Mouse (Mus musculus): Measurements from ENCODE around the gene Lrmda. TPM values are rescaled to one million over a fixed set of nuclear protein-coding genes. Genes with fewer than 3 reads are reported as not detected.

Gene Lrmda
- total and polyA plus RNA-seq, 3 experiments = 5.1 to 5.9 TPM; not detected in 1

DNA sequence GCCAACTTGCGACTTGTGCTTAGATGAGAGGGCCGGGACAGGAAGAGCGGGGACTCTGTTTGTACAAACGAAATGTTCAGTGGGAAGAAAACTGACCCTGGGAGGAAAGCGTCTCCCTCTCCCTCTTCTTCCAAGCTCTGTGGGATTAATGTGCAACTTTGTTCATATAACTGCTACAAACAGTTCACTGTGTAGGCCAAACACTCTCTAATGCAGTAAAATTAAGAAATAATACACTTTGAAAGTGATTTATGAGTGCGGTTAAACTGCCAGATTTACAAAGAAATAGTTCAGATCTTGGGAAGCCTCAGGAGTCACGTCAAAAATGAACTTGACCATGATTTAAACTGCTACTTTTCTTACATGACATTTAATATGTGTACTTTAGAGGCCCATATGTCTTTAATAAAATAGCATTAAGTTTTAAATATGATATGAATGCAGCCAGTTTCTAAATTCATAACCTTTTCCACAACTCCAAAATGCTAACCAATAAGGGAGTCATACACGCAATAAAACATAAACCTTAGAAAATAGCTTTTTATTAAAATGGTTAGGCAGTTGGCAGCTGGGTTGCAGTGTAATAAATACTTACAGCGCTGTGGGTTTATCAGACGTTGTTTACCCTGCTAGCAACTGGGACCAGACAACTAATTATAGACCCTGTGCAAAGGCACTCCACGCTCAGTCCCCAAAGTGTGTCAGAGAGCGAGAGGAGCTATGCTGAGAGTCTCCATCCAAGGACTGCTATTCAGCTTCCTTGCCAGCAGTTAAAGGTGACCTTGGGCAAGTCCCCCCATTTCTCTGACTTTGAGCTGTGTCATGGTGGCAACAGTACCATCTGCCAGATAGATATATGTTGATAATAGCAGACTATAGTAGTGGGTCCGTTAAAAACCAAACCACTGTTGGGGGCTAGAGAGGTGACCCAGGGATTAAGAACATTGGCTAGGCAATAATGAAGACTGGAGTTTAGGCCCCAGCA lies 590.0 kb downstream of the Lrmda start:
- Histone ChIP-seq H3K9me3 (replicated peaks; ENCODE audit: insufficient read depth, low read length) (no peaks in the 10 kb centered on the region), H3K27me3 (ENCODE audit: control insufficient read depth in 1 of 2, insufficient read depth in 2 of 2, low read length in 2 of 2) (no peaks in the 10 kb centered on the region), H3K4me3 (ENCODE audit: control insufficient read depth in 1 of 2, insufficient read depth in 1 of 2, low read depth in 2 of 2, low read length in 2 of 2) (no peak overlapping the region), H3K9ac (ENCODE audit: control insufficient read depth, low read depth, low read length, poor library complexity, severe bottlenecking) (no peak overlapping the region), H3K36me3 (ENCODE audit: control insufficient read depth in 1 of 2, insufficient read depth in 2 of 2, low read length in 2 of 2) (no peaks in the 10 kb centered on the region; a peak in 1 of 4 replicates), H3K27ac (ENCODE audit: control insufficient read depth, low read depth, low read length) (no peak overlapping the region), H3K79me2 (ENCODE audit: control insufficient read depth, insufficient read depth, low read length, poor library complexity) (no peaks in the 10 kb centered on the region), H3K4me1 (ENCODE audit: control insufficient read depth in 1 of 2, insufficient read depth in 2 of 2, low read length in 2 of 2) (no peaks in the 10 kb centered on the region)
- DNase-seq (ENCODE audit: low read depth, low spot score) = no peak
- TF ChIP-seq ZC3H11A (IDR thresholded peaks at IDR 0.05; ENCODE audit: low read depth, low read length) (no peak), NELFE (IDR thresholded peaks at IDR 0.05; ENCODE audit: low read depth, low read length) (no peak), MXI1 (IDR thresholded peaks at IDR 0.05; ENCODE audit: low read depth, low read length) (no peak), SIN3A (IDR thresholded peaks at IDR 0.05; ENCODE audit: low read length) (no peak), HCFC1 (IDR thresholded peaks at IDR 0.05; ENCODE audit: low read depth, low read length) (no peak), EP300 (IDR thresholded peaks at IDR 0.05; ENCODE audit: low read depth in 1 of 2, low read length in 2 of 2) (no peak), UBTF (IDR thresholded peaks at IDR 0.05; ENCODE audit: borderline replicate concordance, insufficient read depth, low read depth, low read length) (no peak), POLR2AphosphoS5 (IDR thresholded peaks at IDR 0.05; ENCODE audit: borderline replicate concordance, low read depth, low read length) (no peak), MYB (IDR thresholded peaks at IDR 0.05; ENCODE audit: low read depth, low read length) (no peak), MEF2A (IDR thresholded peaks at IDR 0.05; ENCODE audit: extremely low read depth, insufficient replicate concordance, low read depth, low read length, poor library complexity, severe bottlenecking) (no peak), MYC (IDR thresholded peaks at IDR 0.05; ENCODE audit: low read depth, low read length) (no peak), ZMIZ1 (IDR thresholded peaks at IDR 0.05; ENCODE audit: low read depth, low read length) (no peak), BHLHE40 (IDR thresholded peaks at IDR 0.05; ENCODE audit: borderline replicate concordance, low read depth, low read length) (no peak), MAZ (IDR thresholded peaks at IDR 0.05; ENCODE audit: low read depth, low read length) (no peak), RCOR1 (IDR thresholded peaks at IDR 0.05; ENCODE audit: low read depth, low read length) (no peak), TBP (IDR thresholded peaks at IDR 0.05; ENCODE audit: low read depth, low read length) (no peak), MAX (IDR thresholded peaks at IDR 0.05; ENCODE audit: low read length) (no peak), NRF1 (IDR thresholded peaks at IDR 0.05; ENCODE audit: insufficient read depth, low read depth, low read length, poor library complexity, severe bottlenecking) (no peak), CHD1 (IDR thresholded peaks at IDR 0.05; ENCODE audit: low read depth, low read length) (no peak), GABPA (IDR thresholded peaks at IDR 0.05; ENCODE audit: low read depth, low read length) (no peak)
